Mouse (Mus musculus): ENCODE data around the gene Myl7. TPM values are rescaled to one million over a fixed set of nuclear protein-coding genes. Genes with fewer than 3 reads are reported as not detected.

Myl7 gene
- polyA plus RNA-seq, 1 experiment from 2014 or later: not detected

GRCm38 (mm10) chr11:5882518-5882917, 16.1 kb downstream of the Myl7 start:
- H3K4me2 ChIP-seq (ENCODE audit: low read length): no peak overlapping the region
- no peak overlapping the region for H3K9ac ChIP-seq (ENCODE audit: low read depth, low read length)
- no peak overlapping the region for H3K27ac ChIP-seq (ENCODE audit: low read length)
- peaks cover 7% of the 10 kb centered on the region for H3K4me1 ChIP-seq (ENCODE audit: control insufficient read depth, insufficient read depth, low read length)
- no peaks in the 10 kb centered on the region for H3K36me3 ChIP-seq (ENCODE audit: control insufficient read depth, insufficient read depth, low read length)
- H3K27me3 ChIP-seq (ENCODE audit: control insufficient read depth, insufficient read depth, low read depth, low read length): no peaks in the 10 kb centered on the region
- 80% methylated on average over 8 of the region's 8 CpGs for WGBS
- no peak for ATAC-seq
- no peak overlapping the region for H3K4me3 ChIP-seq (ENCODE audit: low read depth, low read length)
- no peaks in the 10 kb centered on the region for H3K9me3 ChIP-seq (replicated peaks; ENCODE audit: control insufficient read depth, low read length, poor library complexity, severe bottlenecking)

GRCm38 (mm10) chr11:5879905-5880304, 18.7 kb downstream of the Myl7 start:
- no peaks in the 10 kb centered on the region for H3K27me3 ChIP-seq (ENCODE audit: control insufficient read depth, insufficient read depth, low read depth, low read length)
- no peak overlapping the region for H3K9ac ChIP-seq (ENCODE audit: low read depth, low read length)
- 55% methylated on average over 5 of the region's 5 CpGs for WGBS

GRCm38 (mm10) chr11:5878661-5879060, 19.9 kb downstream of the Myl7 start:
- no peaks in the 10 kb centered on the region for H3K27me3 ChIP-seq (ENCODE audit: control insufficient read depth, insufficient read depth, low read depth, low read length)
- peaks cover 16% of the 10 kb centered on the region for H3K4me1 ChIP-seq (ENCODE audit: control insufficient read depth, insufficient read depth, low read length)
- peak overlapping the region; percentile 86 for H3K27ac ChIP-seq (ENCODE audit: low read length)
- H3K36me3 ChIP-seq (ENCODE audit: control insufficient read depth, insufficient read depth, low read length): peaks cover 8% of the 10 kb centered on the region; the same call in 1 of the 2 replicates
- ATAC-seq: no peak
- 38% methylated on average over 8 of the region's 8 CpGs for WGBS
- peak overlapping the region; percentile 74 for H3K4me2 ChIP-seq (ENCODE audit: low read length)
- H3K9me3 ChIP-seq (replicated peaks; ENCODE audit: control insufficient read depth, low read length, poor library complexity, severe bottlenecking): no peaks in the 10 kb centered on the region
- H3K9ac ChIP-seq (ENCODE audit: low read depth, low read length): peak overlapping the region; percentile 73
- peak overlapping the region; percentile 74 for H3K4me3 ChIP-seq (ENCODE audit: low read depth, low read length)

More at GRCm38 (mm10) chr11:5879905-5880304, 18.7 kb downstream of the Myl7 start:
- no peak overlapping the region for H3K4me3 ChIP-seq (ENCODE audit: low read depth, low read length)
- ATAC-seq: no peak
- no peak overlapping the region for H3K27ac ChIP-seq (ENCODE audit: low read length)
- peaks cover 16% of the 10 kb centered on the region for H3K4me1 ChIP-seq (ENCODE audit: control insufficient read depth, insufficient read depth, low read length)
- no peaks in the 10 kb centered on the region for H3K9me3 ChIP-seq (replicated peaks; ENCODE audit: control insufficient read depth, low read length, poor library complexity, severe bottlenecking)
- H3K4me2 ChIP-seq (ENCODE audit: low read length): no peak overlapping the region
- H3K36me3 ChIP-seq (ENCODE audit: control insufficient read depth, insufficient read depth, low read length): no peaks in the 10 kb centered on the region

- Histone ChIP-seq H3K36me3 (ENCODE audit: control insufficient read depth, insufficient read depth, low read length) (peaks cover 13% of the 10 kb centered on the region; the same call in 1 of the 2 replicates), H3K27me3 (ENCODE audit: control insufficient read depth, insufficient read depth, low read depth, low read length) (no peaks in the 10 kb centered on the region), H3K4me2 (ENCODE audit: low read length) (peak within 1 kb of the TSS; percentile 74), H3K9me3 (replicated peaks; ENCODE audit: control insufficient read depth, low read length, poor library complexity, severe bottlenecking) (no peaks in the 10 kb centered on the region), H3K27ac (ENCODE audit: low read length) (peak within 1 kb of the TSS; percentile 86), H3K9ac (ENCODE audit: low read depth, low read length) (peak within 1 kb of the TSS; percentile 73), H3K4me3 (ENCODE audit: low read depth, low read length) (peak within 1 kb of the TSS; percentile 74), H3K4me1 (ENCODE audit: control insufficient read depth, insufficient read depth, low read length) (peaks cover 16% of the 10 kb centered on the region)
- under 1% methylated on average over 52 of the region's 52 CpGs for WGBS
- ATAC-seq: peak; percentile 99
Observed at GRCm38 (mm10) chr11:5877921-5878526, 20.6 kb downstream of the Myl7 start, which contains the start of gene Pold2. Pold2 (minus strand) TSS chr11:5878292.

GRCm38 (mm10) chr11:5877421-5877820, 21.2 kb downstream of the Myl7 start:
- Histone ChIP-seq H3K27ac (ENCODE audit: low read length) (peak overlapping the region; percentile 53; the same call in 1 of the 2 replicates), H3K9ac (ENCODE audit: low read depth, low read length) (peak overlapping the region; percentile 72), H3K36me3 (ENCODE audit: control insufficient read depth, insufficient read depth, low read length) (peaks cover 16% of the 10 kb centered on the region; the same call in 1 of the 2 replicates), H3K4me1 (ENCODE audit: control insufficient read depth, insufficient read depth, low read length) (peaks cover 16% of the 10 kb centered on the region), H3K4me2 (ENCODE audit: low read length) (peak overlapping the region; percentile 74), H3K9me3 (replicated peaks; ENCODE audit: control insufficient read depth, low read length, poor library complexity, severe bottlenecking) (no peaks in the 10 kb centered on the region), H3K4me3 (ENCODE audit: low read depth, low read length) (peak overlapping the region; percentile 74), H3K27me3 (ENCODE audit: control insufficient read depth, insufficient read depth, low read depth, low read length) (no peaks in the 10 kb centered on the region)
- ATAC-seq: no peak
- 6% methylated on average over 5 of the region's 5 CpGs for WGBS

GRCm38 (mm10) chr11:5873192-5873591, 25.4 kb downstream of the Myl7 start:
- H3K4me2 ChIP-seq (ENCODE audit: low read length): no peak overlapping the region
- no peaks in the 10 kb centered on the region for H3K9me3 ChIP-seq (replicated peaks; ENCODE audit: control insufficient read depth, low read length, poor library complexity, severe bottlenecking)
- no peak overlapping the region for H3K27ac ChIP-seq (ENCODE audit: low read length)
- no peak overlapping the region for H3K9ac ChIP-seq (ENCODE audit: low read depth, low read length)
- WGBS: 97% methylated on average over 9 of the region's 9 CpGs
- H3K4me1 ChIP-seq (ENCODE audit: control insufficient read depth, insufficient read depth, low read length): peaks cover 10% of the 10 kb centered on the region
- H3K27me3 ChIP-seq (ENCODE audit: control insufficient read depth, insufficient read depth, low read depth, low read length): no peaks in the 10 kb centered on the region
- peaks cover 20% of the 10 kb centered on the region; the same call in 1 of the 2 replicates for H3K36me3 ChIP-seq (ENCODE audit: control insufficient read depth, insufficient read depth, low read length)
- no peak overlapping the region for H3K4me3 ChIP-seq (ENCODE audit: low read depth, low read length)
- ATAC-seq: no peak

- peaks cover 10% of the 10 kb centered on the region for H3K4me1 ChIP-seq (ENCODE audit: control insufficient read depth, insufficient read depth, low read length)
- no peaks in the 10 kb centered on the region for H3K27me3 ChIP-seq (ENCODE audit: control insufficient read depth, insufficient read depth, low read depth, low read length)
- H3K4me2 ChIP-seq (ENCODE audit: low read length): no peak overlapping the region
- H3K4me3 ChIP-seq (ENCODE audit: low read depth, low read length): no peak overlapping the region
- H3K36me3 ChIP-seq (ENCODE audit: control insufficient read depth, insufficient read depth, low read length): peaks cover 20% of the 10 kb centered on the region; the same call in 1 of the 2 replicates
- ATAC-seq: no peak
- no peak overlapping the region for H3K27ac ChIP-seq (ENCODE audit: low read length)
- H3K9me3 ChIP-seq (replicated peaks; ENCODE audit: control insufficient read depth, low read length, poor library complexity, severe bottlenecking): no peaks in the 10 kb centered on the region
- 95% methylated on average over 11 of the region's 11 CpGs for WGBS
- no peak overlapping the region for H3K9ac ChIP-seq (ENCODE audit: low read depth, low read length)
Observed at GRCm38 (mm10) chr11:5872707-5873106, 25.9 kb downstream of the Myl7 start.

- WGBS: 88% methylated on average over 16 of the region's 16 CpGs
- H3K4me2 ChIP-seq (ENCODE audit: low read length): no peak overlapping the region
- no peak overlapping the region for H3K4me3 ChIP-seq (ENCODE audit: low read depth, low read length)
- peaks cover 20% of the 10 kb centered on the region; the same call in 1 of the 2 replicates for H3K36me3 ChIP-seq (ENCODE audit: control insufficient read depth, insufficient read depth, low read length)
- no peak overlapping the region for H3K9ac ChIP-seq (ENCODE audit: low read depth, low read length)
- no peaks in the 10 kb centered on the region for H3K9me3 ChIP-seq (replicated peaks; ENCODE audit: control insufficient read depth, low read length, poor library complexity, severe bottlenecking)
- ATAC-seq: no peak
- H3K27me3 ChIP-seq (ENCODE audit: control insufficient read depth, insufficient read depth, low read depth, low read length): no peaks in the 10 kb centered on the region
- H3K27ac ChIP-seq (ENCODE audit: low read length): no peak overlapping the region
- H3K4me1 ChIP-seq (ENCODE audit: control insufficient read depth, insufficient read depth, low read length): no peaks in the 10 kb centered on the region
Observed at GRCm38 (mm10) chr11:5870069-5870468, 28.5 kb downstream of the Myl7 start.

GRCm38 (mm10) chr11:5869331-5869730, 29.3 kb downstream of the Myl7 start:
- Histone ChIP-seq H3K4me3 (ENCODE audit: low read depth, low read length) (no peak overlapping the region), H3K4me2 (ENCODE audit: low read length) (no peak overlapping the region), H3K9ac (ENCODE audit: low read depth, low read length) (no peak overlapping the region), H3K9me3 (replicated peaks; ENCODE audit: control insufficient read depth, low read length, poor library complexity, severe bottlenecking) (no peaks in the 10 kb centered on the region), H3K36me3 (ENCODE audit: control insufficient read depth, insufficient read depth, low read length) (peaks cover 18% of the 10 kb centered on the region; the same call in 1 of the 2 replicates), H3K4me1 (ENCODE audit: control insufficient read depth, insufficient read depth, low read length) (no peaks in the 10 kb centered on the region), H3K27me3 (ENCODE audit: control insufficient read depth, insufficient read depth, low read depth, low read length) (no peaks in the 10 kb centered on the region), H3K27ac (ENCODE audit: low read length) (no peak overlapping the region)
- 92% methylated on average over 16 of the region's 16 CpGs for WGBS
- ATAC-seq: no peak
